Mouse (Mus musculus) myocyte (in vitro differentiated cells): ENCODE results near the gene Gan.

Experiments used
- MAX ChIP-seq: IDR thresholded peaks from one replicate; pipeline ENCODE4 v1.6.1; 2011; ENCODE audit warnings: low read depth, mild to moderate bottlenecking, control low read depth
- MYOG ChIP-seq, 3 experiments: IDR thresholded peaks; one replicate each; pipeline ENCODE4 v1.6.1; 2011; ENCODE audit warnings: control low read depth in 2 of 3, low read depth in 2 of 3, mild to moderate bottlenecking in 2 of 3; ENCODE audit not compliant: insufficient read length in 2 of 3, control insufficient read depth in 1 of 3, insufficient read depth in 1 of 3
- POLR2A ChIP-seq: IDR thresholded peaks from one replicate; pipeline ENCODE4 v1.6.1; 2011; ENCODE audit warnings: low read depth, mild to moderate bottlenecking, control low read depth, moderate library complexity; ENCODE audit not compliant: insufficient read length
- TCF3 ChIP-seq: IDR thresholded peaks from one replicate; pipeline ENCODE4 v1.6.1; 2011; ENCODE audit warnings: low read depth, control low read depth; ENCODE audit not compliant: insufficient read length

- no peak for TF ChIP-seq POLR2A
- no peak for TF ChIP-seq MYOG (IDR thresholded peaks at IDR 0.05; ENCODE audit: control insufficient read depth in 1 of 3, insufficient read depth in 1 of 3, insufficient read length in 2 of 3, low read depth in 2 of 3)
- TF ChIP-seq MAX = no peak
- TF ChIP-seq TCF3 = no peak
Measured at GRCm38 (mm10) chr8:117121277-117121676, 36.7 kb upstream of the Gan start.
